Mouse (Mus musculus): ENCODE measurements at regions not wholly inside any gene's neighbourhood (a gene's known extent, or its start where the extent isn't known, plus 50 kb on each side); places are given as distances from the start of the nearest gene placed in this dataset.

DNA sequence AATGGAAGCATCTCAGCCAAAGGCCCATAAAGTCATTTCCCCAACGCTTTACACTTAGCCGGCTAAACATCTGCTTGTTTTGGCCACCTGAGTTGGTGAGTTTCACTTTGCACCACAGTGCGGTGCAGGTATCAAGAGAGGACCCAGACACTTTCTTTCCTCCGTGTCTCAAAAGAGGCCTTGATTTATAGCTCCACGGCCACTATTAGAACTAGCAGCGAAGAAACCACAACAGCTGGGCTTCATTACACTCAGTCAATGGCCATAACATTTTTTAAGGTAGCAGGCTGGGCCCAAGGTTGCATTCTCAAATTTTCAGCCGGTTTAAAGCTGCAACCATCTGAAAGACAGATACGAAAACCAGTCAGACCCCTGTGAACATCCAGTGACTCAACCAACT, 103.4 kb downstream of the Mreg start:
- no peak for DNase-seq

GRCm38 (mm10) chr1:72107125-72107524, 105.0 kb downstream of the Mreg start:
- peak in 1 of 2 experiments; percentile 6 for DNase-seq

DNA sequence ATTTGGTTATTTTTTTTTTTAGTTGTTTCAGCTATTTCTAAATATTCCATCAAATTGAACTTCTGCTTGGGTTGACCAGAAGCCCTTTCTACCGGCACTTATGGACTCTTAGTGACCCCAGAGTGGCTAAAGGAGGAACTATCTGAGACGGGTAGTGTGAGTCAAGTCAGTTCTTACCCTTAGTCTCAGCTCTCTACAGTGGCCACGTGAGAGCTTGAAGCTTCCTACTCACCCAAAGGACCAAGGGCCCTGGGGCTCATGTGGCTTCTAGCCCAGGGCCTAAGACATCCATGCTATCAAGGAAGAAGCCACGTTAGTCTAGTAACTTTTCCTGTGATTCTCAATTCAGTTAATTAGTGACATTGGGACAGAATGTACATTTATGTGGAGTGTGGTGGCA, 105.5 kb downstream of the Mreg start:
- DNase-seq = no peak

GRCm38 (mm10) chr1:72105435-72106057, 106.6 kb downstream of the Mreg start:
- peak in 1 of 2 experiments; percentile 9 for DNase-seq

DNA sequence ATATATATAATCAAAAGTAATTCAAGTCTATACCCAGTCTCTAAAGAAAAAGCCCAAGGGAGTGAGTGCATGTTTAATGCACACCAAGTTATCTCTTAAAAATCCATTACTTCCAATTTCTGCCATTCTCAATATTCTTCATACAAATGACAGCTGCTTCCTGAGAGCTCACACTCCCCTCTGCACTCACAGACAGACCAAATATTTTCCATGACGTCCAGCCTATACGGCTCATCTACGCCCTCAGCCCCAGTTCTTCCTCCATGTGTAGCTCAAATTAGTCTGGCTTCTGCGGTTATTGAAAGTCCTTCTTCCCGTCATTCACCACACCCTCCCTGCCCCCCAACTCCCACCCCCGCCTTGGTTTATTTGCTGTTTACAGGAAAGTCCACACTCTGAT, 108.1 kb downstream of the Mreg start:
- DNase-seq = no peak

GRCm38 (mm10) chr1:72103387-72103786, 108.7 kb downstream of the Mreg start:
- DNase-seq = no peak

GRCm38 (mm10) chr1:72099447-72099846, 112.7 kb downstream of the Mreg start:
- DNase-seq = no peak

DNA sequence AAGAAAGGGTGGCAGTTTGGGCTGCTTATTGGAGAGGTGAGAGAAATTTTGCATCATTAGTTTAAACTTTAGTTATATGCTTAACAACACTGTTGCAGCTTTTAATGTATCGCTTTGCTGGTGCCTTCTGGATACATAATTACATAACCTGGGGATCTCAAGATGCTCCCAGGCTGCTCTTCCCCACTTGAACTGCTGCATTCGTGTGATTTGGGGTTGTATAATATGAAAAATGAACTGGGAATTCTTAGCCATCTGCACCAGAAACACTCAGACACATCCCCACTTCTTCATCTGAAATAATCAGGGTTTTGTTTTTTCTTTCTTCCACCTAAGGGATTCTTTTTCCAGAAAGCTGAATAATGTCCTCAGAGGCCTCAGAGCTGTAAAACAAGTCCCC, 120.8 kb downstream of the Mreg start:
- no peak for DNase-seq

GRCm38 (mm10) chr1:72085661-72086060, 126.4 kb downstream of the Mreg start:
- DNase-seq = no peak

GRCm38 (mm10) chr1:72084219-72084618, 127.9 kb downstream of the Mreg start:
- DNase-seq = no peak

DNA sequence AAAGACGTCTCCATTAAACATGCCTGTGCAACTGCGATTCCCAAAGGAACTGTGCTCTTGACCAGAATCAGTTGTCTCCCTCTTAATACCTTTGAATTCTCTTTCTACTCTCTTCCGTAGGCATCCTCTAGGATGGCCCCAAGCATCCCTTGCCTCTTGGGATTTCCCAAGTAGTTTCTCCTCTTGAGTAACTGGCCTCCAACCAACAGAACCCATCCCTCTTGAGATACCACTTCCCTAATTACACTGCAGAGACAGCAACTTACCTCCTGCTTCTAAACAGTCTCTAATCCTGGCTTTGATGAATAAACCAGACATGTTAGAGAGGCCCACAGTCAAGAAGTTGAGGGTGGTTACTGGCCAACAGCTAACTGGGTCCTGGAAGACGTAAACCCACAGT, 129.7 kb downstream of the Mreg start:
- DNase-seq = no peak

- peak; percentile 46 to 76 for DNase-seq
Observed at GRCm38 (mm10) chr1:72081811-72082210, 130.3 kb downstream of the Mreg start.

DNA sequence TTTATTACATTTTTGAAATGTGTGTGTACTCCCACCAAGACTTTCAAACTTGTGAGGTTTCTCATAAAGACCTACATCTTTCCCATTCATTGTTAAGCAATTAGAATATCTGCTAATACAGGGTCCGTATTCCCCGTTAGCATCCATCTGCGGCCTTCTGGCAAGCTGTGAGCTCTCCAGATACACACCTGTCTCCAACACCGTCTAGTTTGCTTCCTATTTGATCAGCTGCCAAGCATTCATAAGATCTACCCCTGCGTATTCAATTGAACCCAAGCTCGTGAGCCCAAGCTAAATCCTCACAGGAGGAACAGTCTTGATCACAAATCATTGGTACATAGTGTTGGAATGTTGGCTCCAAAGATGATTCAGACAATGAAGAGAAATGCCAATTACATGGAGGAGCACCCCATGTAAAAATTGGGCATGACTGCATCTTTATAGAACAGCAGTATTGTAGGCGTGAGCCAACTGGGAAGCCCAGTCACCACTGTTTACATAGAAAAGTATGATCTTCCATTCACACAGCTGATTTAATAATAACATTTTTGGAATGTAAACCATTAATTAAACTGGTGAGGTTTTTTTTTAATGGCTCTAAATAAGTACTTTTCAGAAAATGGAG, 133.1 kb downstream of the Mreg start:
- DNase-seq = no peak

- DNase-seq = no peak
Observed at GRCm38 (mm10) chr1:72076341-72076740, 135.8 kb downstream of the Mreg start.

DNA sequence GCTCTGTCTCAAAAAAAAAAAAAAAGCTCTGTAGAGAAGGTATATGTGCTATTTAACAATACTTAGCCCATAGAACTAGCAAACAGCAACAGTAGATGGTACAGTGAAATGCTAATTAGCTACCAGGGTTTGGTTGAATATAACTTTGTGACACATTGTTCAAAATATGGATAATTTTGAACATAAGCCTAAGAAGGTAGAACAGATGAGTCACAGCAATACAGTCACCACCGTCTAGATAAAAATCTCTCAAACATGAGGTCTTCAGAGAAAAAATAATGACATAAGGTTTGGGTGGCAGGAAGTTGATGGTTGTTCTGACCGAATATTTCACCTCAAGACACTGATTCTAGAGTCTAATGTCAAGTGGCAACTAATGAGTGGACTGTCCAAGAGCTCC, 136.6 kb downstream of the Mreg start:
- DNase-seq = no peak

- DNase-seq = no peak
Observed at GRCm38 (mm10) chr1:72073245-72073644, 138.9 kb downstream of the Mreg start.

- no peak for DNase-seq
Observed at GRCm38 (mm10) chr1:72070489-72070888, 141.6 kb downstream of the Mreg start.

DNA sequence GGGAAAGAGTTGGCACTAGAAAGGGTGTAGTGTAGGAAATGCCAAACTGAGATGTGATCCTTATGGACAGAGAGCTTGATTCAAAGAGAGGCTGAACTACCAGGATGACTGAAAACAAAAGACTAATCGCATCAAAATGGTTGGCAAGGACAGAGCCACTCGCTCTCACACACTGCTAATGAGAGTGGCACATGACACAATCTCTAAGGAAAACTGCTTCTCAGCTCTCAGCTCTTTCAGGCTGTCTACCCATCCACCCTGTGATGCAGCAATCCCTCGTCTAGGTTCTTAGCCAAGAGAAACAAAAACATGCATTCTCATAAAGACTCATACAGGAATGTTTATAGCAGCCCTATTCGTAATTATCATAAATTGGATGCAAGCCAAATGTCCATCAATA, 143.1 kb downstream of the Mreg start:
- DNase-seq = no peak

- no peak for DNase-seq
Observed at GRCm38 (mm10) chr1:72065090-72065489, 147.0 kb downstream of the Mreg start.

- no peak for DNase-seq
Observed at GRCm38 (mm10) chr1:72060393-72060792, 151.7 kb downstream of the Mreg start.

GRCm38 (mm10) chr1:72058045-72058703, 153.9 kb downstream of the Mreg start:
- DNase-seq = no peak

GRCm38 (mm10) chr1:72054541-72054940, 157.6 kb downstream of the Mreg start:
- DNase-seq = no peak

GRCm38 (mm10) chr1:72050858-72051257, 161.2 kb downstream of the Mreg start:
- no peak for DNase-seq

- DNase-seq = no peak
Observed at GRCm38 (mm10) chr1:72046072-72046471, 166.0 kb downstream of the Mreg start.
